Mouse (Mus musculus): ENCODE results near the gene Grk5. TPM values are rescaled to one million over a fixed set of nuclear protein-coding genes. Genes with fewer than 3 reads are reported as not detected.

Gene Grk5
- polyA plus RNA-seq, 1 experiment, result 1.7 TPM

GRCm38 (mm10) chr19:60979581-60979980, 90.0 kb downstream of the Grk5 start:
- Histone ChIP-seq H3K36me3 (ENCODE audit: control insufficient read depth, insufficient read depth, low read length) (no peaks in the 10 kb centered on the region), H3K27ac (ENCODE audit: control insufficient read depth, insufficient read depth, low read depth, low read length) (no peak overlapping the region)
- TF ChIP-seq POLR2A (IDR thresholded peaks at IDR 0.05; ENCODE audit: control insufficient read depth, low read depth, low read length), result no peak
- TF ChIP-seq CTCF (IDR thresholded peaks at IDR 0.05; ENCODE audit: control insufficient read depth, insufficient read depth, insufficient replicate concordance, low read depth, low read length), result no peak

DNA sequence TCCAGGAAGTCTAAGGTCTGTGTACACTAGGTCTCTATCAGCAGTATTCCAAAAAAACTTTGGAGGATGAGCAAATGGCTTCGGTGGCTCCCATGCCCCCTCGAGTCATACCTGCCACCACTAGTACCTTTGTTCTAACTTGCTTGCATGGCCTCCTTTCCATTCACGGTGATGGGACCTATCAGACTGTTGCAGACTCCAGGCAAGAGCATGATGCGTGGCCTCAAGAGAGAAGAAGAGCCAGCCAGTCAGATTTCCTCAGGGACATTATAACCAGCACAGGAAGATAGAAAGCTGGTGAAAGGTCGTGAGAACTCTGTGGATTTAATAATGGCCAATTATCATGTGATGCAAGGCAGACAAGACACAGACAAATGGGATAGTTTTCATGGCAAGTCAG, 91.8 kb downstream of the Grk5 start:
- H3K36me3 ChIP-seq (ENCODE audit: control insufficient read depth, insufficient read depth, low read length), result no peaks in the 10 kb centered on the region
- no peaks in the 10 kb centered on the region for H3K27me3 ChIP-seq (ENCODE audit: control insufficient read depth, insufficient read depth, low read length)
- H3K4me3 ChIP-seq (ENCODE audit: control insufficient read depth, low read depth, low read length), result no peak overlapping the region
- H3K4me1 ChIP-seq (ENCODE audit: control insufficient read depth, insufficient read depth, low read length), result no peaks in the 10 kb centered on the region
- no peak for TF ChIP-seq CTCF (IDR thresholded peaks at IDR 0.05; ENCODE audit: control insufficient read depth, insufficient read depth, insufficient replicate concordance, low read depth, low read length)
- TF ChIP-seq POLR2A (IDR thresholded peaks at IDR 0.05; ENCODE audit: control insufficient read depth, low read depth, low read length), result no peak
- no peak overlapping the region for H3K27ac ChIP-seq (ENCODE audit: control insufficient read depth, insufficient read depth, low read depth, low read length)

More at GRCm38 (mm10) chr19:60979581-60979980, 90.0 kb downstream of the Grk5 start:
- no peak overlapping the region for H3K4me3 ChIP-seq (ENCODE audit: control insufficient read depth, low read depth, low read length)
- H3K4me1 ChIP-seq (ENCODE audit: control insufficient read depth, insufficient read depth, low read length), result no peaks in the 10 kb centered on the region
- no peaks in the 10 kb centered on the region for H3K27me3 ChIP-seq (ENCODE audit: control insufficient read depth, insufficient read depth, low read length)

DNA sequence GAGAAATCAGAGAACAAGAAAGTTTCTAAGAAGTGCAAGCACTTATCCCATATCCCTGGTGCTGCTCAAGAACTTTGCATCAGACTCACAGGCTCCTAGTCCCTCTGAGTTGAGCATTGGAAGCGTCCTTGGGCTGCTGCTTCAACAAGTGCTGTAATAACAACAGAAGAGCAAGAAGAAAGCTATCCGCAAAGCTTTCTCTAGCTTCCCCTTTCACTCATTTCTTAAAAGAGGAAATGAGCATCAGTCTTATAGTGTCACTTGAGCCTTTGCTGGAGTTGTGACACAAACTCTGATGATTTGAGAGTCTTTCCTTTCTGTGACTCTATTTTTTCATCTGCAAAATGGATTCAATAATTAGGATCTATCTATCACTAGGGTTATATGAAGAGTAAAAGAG, 92.3 kb downstream of the Grk5 start:
- no peak for TF ChIP-seq CTCF (IDR thresholded peaks at IDR 0.05; ENCODE audit: control insufficient read depth, insufficient read depth, insufficient replicate concordance, low read depth, low read length)
- TF ChIP-seq POLR2A (IDR thresholded peaks at IDR 0.05; ENCODE audit: control insufficient read depth, low read depth, low read length), result no peak

DNA sequence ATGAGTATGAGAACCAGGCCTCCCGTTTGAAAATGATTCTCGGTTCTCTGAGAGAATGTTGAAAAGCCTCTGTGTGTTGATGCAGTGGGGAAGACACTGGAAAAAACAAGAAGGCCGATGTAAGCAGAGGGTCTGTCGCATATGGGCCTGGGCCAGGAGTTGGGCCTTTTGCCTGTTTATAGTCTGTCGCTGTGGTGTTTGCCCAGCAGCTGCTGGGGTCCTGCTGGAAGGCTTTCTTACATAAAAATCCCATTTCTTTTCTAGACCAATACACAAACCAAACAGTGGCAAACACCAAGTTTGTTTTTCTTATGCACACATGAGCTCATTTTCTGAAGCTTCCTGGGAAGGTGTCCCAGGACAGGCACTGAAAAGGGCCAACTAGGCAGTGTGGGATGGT, 100.2 kb downstream of the Grk5 start:
- Histone ChIP-seq H3K27ac (ENCODE audit: control insufficient read depth, insufficient read depth, low read depth, low read length) (no peak overlapping the region), H3K4me3 (ENCODE audit: control insufficient read depth, low read depth, low read length) (no peak overlapping the region), H3K4me1 (ENCODE audit: control insufficient read depth, insufficient read depth, low read length) (no peaks in the 10 kb centered on the region), H3K27me3 (ENCODE audit: control insufficient read depth, insufficient read depth, low read length) (no peaks in the 10 kb centered on the region), H3K36me3 (ENCODE audit: control insufficient read depth, insufficient read depth, low read length) (no peaks in the 10 kb centered on the region)
- TF ChIP-seq POLR2A (IDR thresholded peaks at IDR 0.05; ENCODE audit: control insufficient read depth, low read depth, low read length) (no peak), CTCF (IDR thresholded peaks at IDR 0.05; ENCODE audit: control insufficient read depth, insufficient read depth, insufficient replicate concordance, low read depth, low read length) (no peak)

More for the DNA sequence above, 92.3 kb downstream of the Grk5 start:
- no peaks in the 10 kb centered on the region for H3K27me3 ChIP-seq (ENCODE audit: control insufficient read depth, insufficient read depth, low read length)
- H3K4me3 ChIP-seq (ENCODE audit: control insufficient read depth, low read depth, low read length), result no peak overlapping the region
- no peaks in the 10 kb centered on the region for H3K4me1 ChIP-seq (ENCODE audit: control insufficient read depth, insufficient read depth, low read length)
- H3K36me3 ChIP-seq (ENCODE audit: control insufficient read depth, insufficient read depth, low read length), result no peaks in the 10 kb centered on the region
- no peak overlapping the region for H3K27ac ChIP-seq (ENCODE audit: control insufficient read depth, insufficient read depth, low read depth, low read length)

GRCm38 (mm10) chr19:60994214-60994613, 104.7 kb downstream of the Grk5 start:
- Histone ChIP-seq H3K27me3 (ENCODE audit: control insufficient read depth, insufficient read depth, low read length) (no peaks in the 10 kb centered on the region), H3K27ac (ENCODE audit: control insufficient read depth, insufficient read depth, low read depth, low read length) (no peak overlapping the region), H3K36me3 (ENCODE audit: control insufficient read depth, insufficient read depth, low read length) (no peaks in the 10 kb centered on the region), H3K4me3 (ENCODE audit: control insufficient read depth, low read depth, low read length) (no peak overlapping the region), H3K4me1 (ENCODE audit: control insufficient read depth, insufficient read depth, low read length) (no peaks in the 10 kb centered on the region)
- TF ChIP-seq POLR2A (IDR thresholded peaks at IDR 0.05; ENCODE audit: control insufficient read depth, low read depth, low read length) (no peak), CTCF (IDR thresholded peaks at IDR 0.05; ENCODE audit: control insufficient read depth, insufficient read depth, insufficient replicate concordance, low read depth, low read length) (no peak)

GRCm38 (mm10) chr19:60994845-60995244, 105.3 kb downstream of the Grk5 start:
- Histone ChIP-seq H3K36me3 (ENCODE audit: control insufficient read depth, insufficient read depth, low read length) (no peaks in the 10 kb centered on the region), H3K27me3 (ENCODE audit: control insufficient read depth, insufficient read depth, low read length) (no peaks in the 10 kb centered on the region), H3K4me3 (ENCODE audit: control insufficient read depth, low read depth, low read length) (no peak overlapping the region), H3K27ac (ENCODE audit: control insufficient read depth, insufficient read depth, low read depth, low read length) (no peak overlapping the region), H3K4me1 (ENCODE audit: control insufficient read depth, insufficient read depth, low read length) (no peaks in the 10 kb centered on the region)
- TF ChIP-seq POLR2A (IDR thresholded peaks at IDR 0.05; ENCODE audit: control insufficient read depth, low read depth, low read length) (no peak), CTCF (IDR thresholded peaks at IDR 0.05; ENCODE audit: control insufficient read depth, insufficient read depth, insufficient replicate concordance, low read depth, low read length) (no peak)

DNA sequence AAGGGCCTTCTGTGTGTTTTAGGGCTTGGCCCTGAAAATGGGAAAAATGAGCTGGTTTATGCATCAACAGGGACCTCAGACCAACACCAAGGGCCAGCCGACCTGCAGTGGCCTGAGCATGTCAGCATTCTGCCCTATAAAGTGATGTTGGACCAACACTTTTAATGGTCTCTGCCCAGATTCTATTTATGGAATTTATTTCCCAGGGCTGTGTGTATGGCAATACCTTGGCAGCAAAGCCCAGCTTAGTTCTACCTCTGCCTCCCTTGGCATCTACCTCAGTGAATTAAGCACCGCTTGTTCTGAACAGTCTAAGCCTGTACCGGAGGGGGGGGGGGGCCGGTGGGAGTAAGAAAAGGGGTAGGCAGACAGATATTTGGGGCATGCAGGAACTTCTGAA, 108.2 kb downstream of the Grk5 start:
- H3K36me3 ChIP-seq (ENCODE audit: control insufficient read depth, insufficient read depth, low read length), result no peaks in the 10 kb centered on the region
- no peak overlapping the region for H3K4me3 ChIP-seq (ENCODE audit: control insufficient read depth, low read depth, low read length)
- H3K4me1 ChIP-seq (ENCODE audit: control insufficient read depth, insufficient read depth, low read length), result no peaks in the 10 kb centered on the region
- TF ChIP-seq CTCF (IDR thresholded peaks at IDR 0.05; ENCODE audit: control insufficient read depth, insufficient read depth, insufficient replicate concordance, low read depth, low read length) (no peak), POLR2A (IDR thresholded peaks at IDR 0.05; ENCODE audit: control insufficient read depth, low read depth, low read length) (no peak)
- no peaks in the 10 kb centered on the region for H3K27me3 ChIP-seq (ENCODE audit: control insufficient read depth, insufficient read depth, low read length)
- H3K27ac ChIP-seq (ENCODE audit: control insufficient read depth, insufficient read depth, low read depth, low read length), result no peak overlapping the region

DNA sequence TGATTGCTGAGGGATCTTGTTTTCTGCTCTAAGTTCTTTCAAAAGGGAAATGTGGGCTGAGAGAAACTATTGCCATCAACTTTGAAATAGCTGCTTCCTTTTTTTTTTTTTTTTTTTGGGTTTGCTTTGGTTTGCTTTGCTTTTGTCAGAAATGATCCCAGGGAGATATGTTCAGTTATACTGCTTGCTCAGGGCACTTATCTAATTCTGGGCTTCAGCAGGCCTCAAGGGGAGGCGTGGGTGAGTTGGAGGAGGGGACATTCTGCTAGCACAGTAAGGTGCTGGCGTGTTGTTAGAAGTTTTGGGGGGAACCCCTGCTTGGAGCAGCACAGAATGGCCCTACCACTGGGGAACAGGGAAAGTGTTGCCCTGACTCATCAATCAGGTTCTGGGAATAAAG, 110.1 kb downstream of the Grk5 start:
- Histone ChIP-seq H3K4me1 (ENCODE audit: control insufficient read depth, insufficient read depth, low read length) (no peaks in the 10 kb centered on the region), H3K36me3 (ENCODE audit: control insufficient read depth, insufficient read depth, low read length) (no peaks in the 10 kb centered on the region), H3K27ac (ENCODE audit: control insufficient read depth, insufficient read depth, low read depth, low read length) (no peak overlapping the region), H3K4me3 (ENCODE audit: control insufficient read depth, low read depth, low read length) (no peak overlapping the region), H3K27me3 (ENCODE audit: control insufficient read depth, insufficient read depth, low read length) (no peaks in the 10 kb centered on the region)
- no peak for TF ChIP-seq CTCF (IDR thresholded peaks at IDR 0.05; ENCODE audit: control insufficient read depth, insufficient read depth, insufficient replicate concordance, low read depth, low read length)
- no peak for TF ChIP-seq POLR2A (IDR thresholded peaks at IDR 0.05; ENCODE audit: control insufficient read depth, low read depth, low read length)

Data from testis, adult 2 months (tissue).